ENCODE assay signal across 9 mouse cellular contexts in the genomic region with DNA sequence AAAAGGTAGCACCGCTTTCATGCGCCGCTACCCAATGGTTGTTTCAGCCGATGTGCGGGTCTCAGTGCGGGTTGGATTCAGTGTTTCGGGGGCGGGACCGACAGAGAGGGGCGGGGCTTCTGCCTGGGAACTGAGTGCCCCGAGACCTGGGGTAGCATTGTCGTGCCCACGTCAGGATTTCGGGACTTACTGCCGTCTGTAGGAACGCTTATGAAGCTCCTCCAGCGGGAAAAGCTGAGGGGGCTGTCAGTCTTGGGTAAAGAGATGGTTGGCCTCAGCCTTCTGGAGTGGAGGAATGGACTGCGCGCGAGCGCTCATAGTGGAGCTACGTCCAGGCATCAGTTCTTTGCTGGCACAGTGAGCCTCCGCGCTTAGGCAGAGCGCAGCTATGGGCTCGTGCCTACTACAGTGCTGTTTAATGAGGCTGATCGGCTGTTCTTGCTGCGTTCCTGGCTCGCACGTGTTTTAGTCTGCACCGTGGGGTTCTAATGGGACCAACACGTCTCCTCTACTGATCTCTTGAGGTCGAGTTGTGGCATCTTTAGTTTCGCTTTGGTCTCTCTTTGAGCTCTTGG. TPM values are rescaled to one million over a fixed set of nuclear protein-coding genes. Genes with fewer than 3 reads are reported as not detected.
DNase-seq lines count a peak whose midpoint lies in the region; ATAC-seq and TF ChIP-seq lines count a peak whose summit lies in the region.
"Had no signal": no experiment of that assay in that cellular context is flagged by ENCODE, and none has a peak within 500 bp of the region (broad histone marks: within the 10 kb centered on the region; RNA-seq: fewer than 3 reads in every experiment).

No protein-coding gene starts in this region.

- H3K79me2 ChIP-seq in CH12.LX (replicated peaks; ENCODE audit: control insufficient read depth, extremely low read depth, insufficient read depth, poor library complexity, severe bottlenecking): no peaks in the 10 kb centered on the region

- H3K4me3 ChIP-seq in CH12.LX (replicated peaks in 1 of 3; ENCODE audit: low read depth in 2 of 3, low read length in 2 of 3, poor library complexity in 1 of 3): peak overlapping the region; percentile 19 to 53 (median 44)
- peak overlapping the region; percentile 45 for H3K4me3 ChIP-seq in embryonic facial prominence, embryonic 15.5 days (replicated peaks)
- peak overlapping the region; percentile 50 for H3K4me3 ChIP-seq in hindbrain, embryonic 16.5 days (ENCODE audit: low read length)
- peak overlapping the region; percentile 41 for H3K4me3 ChIP-seq in lung, embryonic 15.5 days
- peak overlapping the region; percentile 29 for H3K4me3 ChIP-seq in olfactory bulb, adult 2 months (ENCODE audit: insufficient read depth, low read depth, low read length)

- WGBS in embryonic facial prominence, embryonic 15.5 days: under 1% methylated on average over 34 of the region's 34 CpGs
- WGBS in hindbrain, embryonic 16.5 days: under 1% methylated on average over 34 of the region's 34 CpGs
- WGBS in lung, embryonic 15.5 days: under 1% methylated on average over 34 of the region's 34 CpGs
- WGBS in olfactory bulb, adult 2 months: 1% methylated on average over 34 of the region's 34 CpGs

- no peak for TF ChIP-seq POLR2A in CH12.LX (IDR thresholded peaks at IDR 0.05; ENCODE audit: low read depth, low read length)
- TF ChIP-seq POLR2A in olfactory bulb, adult 2 months (IDR thresholded peaks at IDR 0.05; ENCODE audit: insufficient read depth, low read depth, low read length): no peak

- in situ Hi-C loops in CH12.LX (cut with MboI; ENCODE audit: low pct_ligation_motif_present, low pct_unique_long_range_greater_than_20kb, low sequenced_read_pairs): no loop called here

- peaks cover 0 to 3% of the 10 kb centered on the region in 2 experiments; a peak in 1 of 4 replicates for H3K4me1 ChIP-seq in CH12.LX (ENCODE audit: control insufficient read depth in 1 of 2, insufficient read depth in 2 of 2)
- H3K4me1 ChIP-seq in embryonic facial prominence, embryonic 15.5 days: peaks cover 25% of the 10 kb centered on the region
- H3K4me1 ChIP-seq in hindbrain, embryonic 16.5 days (ENCODE audit: control insufficient read depth, insufficient read depth, low read depth, low read length): peaks cover 18% of the 10 kb centered on the region
- peaks cover 24% of the 10 kb centered on the region for H3K4me1 ChIP-seq in lung, embryonic 15.5 days
- H3K4me1 ChIP-seq in olfactory bulb, adult 2 months (ENCODE audit: control insufficient read depth, insufficient read depth, low read length): peaks cover 21% of the 10 kb centered on the region

- peaks cover 36% of the 10 kb centered on the region for H3K27me3 ChIP-seq in CH12.LX (replicated peaks)
- peaks cover 95% of the 10 kb centered on the region for H3K27me3 ChIP-seq in embryonic facial prominence, embryonic 15.5 days
- peaks cover 25% of the 10 kb centered on the region for H3K27me3 ChIP-seq in hindbrain, embryonic 16.5 days (replicated peaks; ENCODE audit: control insufficient read depth, insufficient read depth, low read length)
- H3K27me3 ChIP-seq in lung, embryonic 15.5 days: peaks cover 96% of the 10 kb centered on the region

- H3K4me2 ChIP-seq in CH12.LX (ENCODE audit: insufficient read depth, low read depth, poor library complexity, severe bottlenecking): peak overlapping the region; percentile 52
- H3K4me2 ChIP-seq in embryonic facial prominence, embryonic 15.5 days (replicated peaks): peak overlapping the region; percentile 83
- peak overlapping the region; percentile 80 for H3K4me2 ChIP-seq in hindbrain, embryonic 16.5 days (ENCODE audit: low read length)
- peak overlapping the region; percentile 82 for H3K4me2 ChIP-seq in lung, embryonic 15.5 days

- dilution Hi-C loops in CH12.LX (cut with MboI; ENCODE audit: extremely low pct_ligation_motif_present, extremely low pct_unique_long_range_greater_than_20kb, low sequenced_read_pairs): no loop called here

- H3K36me3 ChIP-seq in CH12.LX (replicated peaks in 1 of 2; ENCODE audit: control insufficient read depth in 1 of 2, insufficient read depth in 1 of 2, low read length in 1 of 2): no peaks in the 10 kb centered on the region
- H3K36me3 ChIP-seq in embryonic facial prominence, embryonic 15.5 days: no peaks in the 10 kb centered on the region
- no peaks in the 10 kb centered on the region for H3K36me3 ChIP-seq in hindbrain, embryonic 16.5 days (ENCODE audit: control insufficient read depth, insufficient read depth, low read length)
- no peaks in the 10 kb centered on the region for H3K36me3 ChIP-seq in lung, embryonic 15.5 days

- H3K27ac ChIP-seq in CH12.LX (ENCODE audit: insufficient read depth, low read depth): no peak overlapping the region
- H3K27ac ChIP-seq in embryonic facial prominence, embryonic 15.5 days (replicated peaks): no peak overlapping the region
- no peak overlapping the region for H3K27ac ChIP-seq in hindbrain, embryonic 16.5 days (ENCODE audit: low read depth, low read length)
- H3K27ac ChIP-seq in lung, embryonic 15.5 days: no peak overlapping the region
- no peak overlapping the region for H3K27ac ChIP-seq in olfactory bulb, adult 2 months (ENCODE audit: insufficient read depth, low read depth, low read length)

- no peak for TF ChIP-seq EP300 in CH12.LX (IDR thresholded peaks at IDR 0.05; ENCODE audit: low read length)

- TF ChIP-seq RAD21 in CH12.LX (IDR thresholded peaks at IDR 0.05; ENCODE audit: low read depth, low read length): no peak

- DNase-seq in CD4-positive helper T cell, adult 2 months (ENCODE audit: low read depth, low spot score): peak; percentile 45
- no peak for DNase-seq in CH12.LX (ENCODE audit: extremely low read depth)
- DNase-seq in T-cell, adult 2 months (ENCODE audit: low spot score): no peak
- no peak for DNase-seq in right cerebral cortex, adult 18-20 months

- H3K9ac ChIP-seq in CH12.LX (ENCODE audit: insufficient read depth, low read depth): peak overlapping the region; percentile 10; the same call in 1 of the 2 replicates
- H3K9ac ChIP-seq in embryonic facial prominence, embryonic 15.5 days: no peak overlapping the region
- H3K9ac ChIP-seq in hindbrain, embryonic 16.5 days (ENCODE audit: low read depth, low read length): peak overlapping the region; percentile 59
- no peak overlapping the region for H3K9ac ChIP-seq in lung, embryonic 15.5 days

- ATAC-seq in embryonic facial prominence, embryonic 15.5 days (ENCODE audit: insufficient number of reproducible peaks, low FRiP score, low TSS enrichment, low read depth): peak; percentile 75
- peak; percentile 84 for ATAC-seq in hindbrain, embryonic 16.5 days
- ATAC-seq in lung, embryonic 15.5 days (ENCODE audit: borderline replicate concordance, extremely low read depth, low FRiP score, low TSS enrichment): peak; percentile 53; the same call in 1 of the 2 replicates

- no peak for TF ChIP-seq CTCF in CH12.LX (conservative IDR thresholded peaks at IDR 0.05 in 1 of 2, IDR thresholded peaks at IDR 0.05 in 1 of 2; ENCODE audit: low read depth in 2 of 2, low read length in 2 of 2)
- no peak for TF ChIP-seq CTCF in olfactory bulb, adult 2 months (IDR thresholded peaks at IDR 0.05; ENCODE audit: insufficient read depth, low read depth, low read length)

- peaks cover 12% of the 10 kb centered on the region for H3K9me3 ChIP-seq in CH12.LX (replicated peaks; ENCODE audit: low read length)
- H3K9me3 ChIP-seq in embryonic facial prominence, embryonic 15.5 days (replicated peaks): no peaks in the 10 kb centered on the region
- no peaks in the 10 kb centered on the region for H3K9me3 ChIP-seq in hindbrain, embryonic 16.5 days (ENCODE audit: control insufficient read depth, low read length)
- H3K9me3 ChIP-seq in lung, embryonic 15.5 days: no peaks in the 10 kb centered on the region

RNA-seq across cellular contexts. Expression of a gene that starts 0.3 kb away (rescaled TPM):
- not detected in 2 replicates for total RNA-seq in CH12.LX (2012; rRNA removed)
- total RNA-seq in CH12.LX (2014; rRNA removed): not detected in 2 replicates
- polyA plus RNA-seq in CH12.LX (2012; ENCODE audit: insufficient read length, low read depth): not detected in 2 replicates
- not detected in 2 replicates for polyA plus RNA-seq in embryonic facial prominence, embryonic 15.5 days (2015; fragmentation: Nextera tagmentation; extraction: Ambion mirVana)
- 4.1 and 6.9 TPM in 2 replicates for polyA plus RNA-seq in hindbrain, embryonic 16.5 days (2015; fragmentation: Nextera tagmentation; extraction: Ambion mirVana)
- not detected in 2 replicates for polyA plus RNA-seq in lung, embryonic 15.5 days (2015; fragmentation: Nextera tagmentation; extraction: Ambion mirVana)
- not detected in 2 replicates for polyA plus RNA-seq in olfactory bulb, adult 2 months (2012; ENCODE audit: insufficient read depth, insufficient read length, low replicate concordance, missing spikeins)
- total RNA-seq: gastrocnemius, postnatal 4 days had no signal

RNA-seq across cellular contexts. Expression of a gene that starts 12.7 kb away (rescaled TPM):
- 40.1 and 42.5 TPM in 2 replicates for total RNA-seq in CH12.LX (2012; rRNA removed)
- 50.4 and 50.6 TPM in 2 replicates for total RNA-seq in CH12.LX (2014; rRNA removed)
- polyA plus RNA-seq in CH12.LX (2012; ENCODE audit: insufficient read length, low read depth): 39.5 and 46.7 TPM in 2 replicates
- 49.7 and 55.3 TPM in 2 replicates for polyA plus RNA-seq in embryonic facial prominence, embryonic 15.5 days (2015; fragmentation: Nextera tagmentation; extraction: Ambion mirVana)
- 57.2 and 59.6 TPM in 2 replicates for polyA plus RNA-seq in hindbrain, embryonic 16.5 days (2015; fragmentation: Nextera tagmentation; extraction: Ambion mirVana)
- 53.2 and 56.4 TPM in 2 replicates for polyA plus RNA-seq in lung, embryonic 15.5 days (2015; fragmentation: Nextera tagmentation; extraction: Ambion mirVana)
- not detected in 2 replicates for polyA plus RNA-seq in olfactory bulb, adult 2 months (2012; ENCODE audit: insufficient read depth, insufficient read length, low replicate concordance, missing spikeins)

RNA-seq across cellular contexts. Expression of a gene that starts 13.0 kb away (rescaled TPM):
- 44.4 and 44.6 TPM in 2 replicates for total RNA-seq in CH12.LX (2012; rRNA removed)
- total RNA-seq in CH12.LX (2014; rRNA removed): 41.4 and 43.8 TPM in 2 replicates
- polyA plus RNA-seq in CH12.LX (2012; ENCODE audit: insufficient read length, low read depth): 50.1 and 52.2 TPM in 2 replicates
- polyA plus RNA-seq in embryonic facial prominence, embryonic 15.5 days (2015; fragmentation: Nextera tagmentation; extraction: Ambion mirVana): 38.5 and 39.0 TPM in 2 replicates
- 51.6 and 55.1 TPM in 2 replicates for polyA plus RNA-seq in hindbrain, embryonic 16.5 days (2015; fragmentation: Nextera tagmentation; extraction: Ambion mirVana)
- polyA plus RNA-seq in lung, embryonic 15.5 days (2015; fragmentation: Nextera tagmentation; extraction: Ambion mirVana): 40.0 and 40.1 TPM in 2 replicates
- polyA plus RNA-seq in olfactory bulb, adult 2 months (2012; ENCODE audit: insufficient read depth, insufficient read length, low replicate concordance, missing spikeins): not detected in 2 replicates

RNA-seq across cellular contexts. Expression of a gene that starts 33.1 kb away (rescaled TPM):
- total RNA-seq in CH12.LX (2012; rRNA removed) (not detected in 2 replicates), CH12.LX (2014; rRNA removed) (not detected in 2 replicates)
- polyA plus RNA-seq in CH12.LX (2012; ENCODE audit: insufficient read length, low read depth): not detected in 2 replicates
- polyA plus RNA-seq in embryonic facial prominence, embryonic 15.5 days (2015; fragmentation: Nextera tagmentation; extraction: Ambion mirVana): 3.4 and 3.7 TPM in 2 replicates
- polyA plus RNA-seq in hindbrain, embryonic 16.5 days (2015; fragmentation: Nextera tagmentation; extraction: Ambion mirVana): 351 and 430 TPM in 2 replicates
- polyA plus RNA-seq in lung, embryonic 15.5 days (2015; fragmentation: Nextera tagmentation; extraction: Ambion mirVana): 0.66 and 1.1 TPM in 2 replicates
- not detected in 2 replicates for polyA plus RNA-seq in olfactory bulb, adult 2 months (2012; ENCODE audit: insufficient read depth, insufficient read length, low replicate concordance, missing spikeins)
- total RNA-seq: gastrocnemius, postnatal 4 days had no signal

RNA-seq across cellular contexts. Expression of a gene that starts 44.0 kb away (rescaled TPM):
- not detected in 2 replicates for total RNA-seq in CH12.LX (2012; rRNA removed)
- total RNA-seq in CH12.LX (2014; rRNA removed): not detected in 2 replicates
- not detected in 2 replicates for polyA plus RNA-seq in CH12.LX (2012; ENCODE audit: insufficient read length, low read depth)
- polyA plus RNA-seq in embryonic facial prominence, embryonic 15.5 days (2015; fragmentation: Nextera tagmentation; extraction: Ambion mirVana): 0.28 TPM in 1 of 2 replicates, not detected in the other
- not detected in 2 replicates for polyA plus RNA-seq in hindbrain, embryonic 16.5 days (2015; fragmentation: Nextera tagmentation; extraction: Ambion mirVana)
- polyA plus RNA-seq in lung, embryonic 15.5 days (2015; fragmentation: Nextera tagmentation; extraction: Ambion mirVana): not detected in 2 replicates
- not detected in 2 replicates for polyA plus RNA-seq in olfactory bulb, adult 2 months (2012; ENCODE audit: insufficient read depth, insufficient read length, low replicate concordance, missing spikeins)
- total RNA-seq: gastrocnemius, postnatal 4 days had no signal

Comparison
In these comparisons a context has a peak if more than half of its experiments do, and no peak if none do; other contexts are left out.
1. H3K9ac ChIP-seq: peak in CH12.LX (single experiment) and hindbrain, embryonic 16.5 days (single experiment); none in embryonic facial prominence, embryonic 15.5 days (single experiment) and lung, embryonic 15.5 days (single experiment).
2. RNA of a gene that starts 13.0 kb away (polyA plus RNA-seq): 50.1 to 52.2 TPM in CH12.LX, 51.6 to 55.1 TPM in hindbrain, embryonic 16.5 days, 40.0 to 40.1 TPM in lung, embryonic 15.5 days and 38.5 to 39.0 TPM in embryonic facial prominence, embryonic 15.5 days; not detected in olfactory bulb, adult 2 months; every median in the first group is over 10 times any median in the second.
3. Peak in every context shown above with its lines, with median percentiles within 50 percentile points of each other: H3K4me2 ChIP-seq, H3K4me3 ChIP-seq and ATAC-seq.